In genomic region chr5:126769031-126769430, GRCm38 (mm10) we compare ENCODE assay signal across 14 mouse cellular contexts.
A peak's percentile ranks its signal among the peaks of the same experiment; 100 is the strongest.
DNase-seq lines count a peak whose midpoint lies in the region; ATAC-seq and TF ChIP-seq lines count a peak whose summit lies in the region.
"Had no signal": no experiment of that assay in that cellular context is flagged by ENCODE, and none has a peak within 500 bp of the region (broad histone marks: within the 10 kb centered on the region; RNA-seq: fewer than 3 reads in every experiment).

No protein-coding gene starts in this region.

- peak; percentile 72; the same call in 1 of the 2 replicates for TF ChIP-seq EP300 in ES-Bruce4 (IDR thresholded peaks at IDR 0.05; ENCODE audit: insufficient read depth, low read depth, low read length)
- TF ChIP-seq EP300 in liver, postnatal 0 days (IDR thresholded peaks at IDR 0.05; ENCODE audit: low read depth): no peak

- no peak for TF ChIP-seq POLR2A in ES-Bruce4 (IDR thresholded peaks at IDR 0.05; ENCODE audit: insufficient read depth, low read length)

- TF ChIP-seq CTCF in ES-Bruce4 (IDR thresholded peaks at IDR 0.05; ENCODE audit: low read depth, low read length): no peak
- TF ChIP-seq CTCF in liver, postnatal 0 days (IDR thresholded peaks at IDR 0.05; ENCODE audit: low read depth): no peak

- no peaks in the 10 kb centered on the region for H3K9me3 ChIP-seq in ES-Bruce4 (replicated peaks; ENCODE audit: control insufficient read depth, insufficient read depth, low read length, poor library complexity, severe bottlenecking)
- no peaks in the 10 kb centered on the region for H3K9me3 ChIP-seq in forebrain, embryonic 16.5 days (ENCODE audit: control insufficient read depth, low read length)
- no peaks in the 10 kb centered on the region for H3K9me3 ChIP-seq in midbrain, embryonic 13.5 days
- H3K9me3 ChIP-seq in liver, postnatal 0 days (ENCODE audit: low read length): no peaks in the 10 kb centered on the region

- peaks cover 6% of the 10 kb centered on the region for H3K4me1 ChIP-seq in ES-Bruce4 (ENCODE audit: control insufficient read depth, insufficient read depth, low read length)
- H3K4me1 ChIP-seq in forebrain, embryonic 16.5 days (replicated peaks; ENCODE audit: control insufficient read depth, insufficient read depth, low read length): peaks cover 7% of the 10 kb centered on the region
- H3K4me1 ChIP-seq in midbrain, embryonic 13.5 days (replicated peaks): peaks cover 20% of the 10 kb centered on the region
- H3K4me1 ChIP-seq in liver, postnatal 0 days (ENCODE audit: insufficient read depth): no peaks in the 10 kb centered on the region

- WGBS in forebrain, embryonic 16.5 days: 8% methylated on average over 11 of the region's 11 CpGs
- 8% methylated on average over 11 of the region's 11 CpGs for WGBS in midbrain, embryonic 13.5 days
- 29% methylated on average over 11 of the region's 11 CpGs for WGBS in liver, postnatal 0 days (ENCODE audit: insufficient replicate concordance)

- H3K27me3 ChIP-seq in ES-Bruce4 (ENCODE audit: control insufficient read depth, insufficient read depth, low read length, poor library complexity, severe bottlenecking): no peaks in the 10 kb centered on the region; the same call in 1 of the 2 replicates
- H3K27me3 ChIP-seq in forebrain, embryonic 16.5 days (replicated peaks; ENCODE audit: control insufficient read depth, insufficient read depth, low read length): peaks cover 9% of the 10 kb centered on the region; the same call in 1 of the 2 replicates
- H3K27me3 ChIP-seq in midbrain, embryonic 13.5 days: peaks cover 9% of the 10 kb centered on the region; the same call in 1 of the 2 replicates
- no peaks in the 10 kb centered on the region for H3K27me3 ChIP-seq in liver, postnatal 0 days (ENCODE audit: insufficient read depth, low read length)
- H3K27me3 ChIP-seq: CH12.LX had no signal

- peak overlapping the region; percentile 47 for H3K4me2 ChIP-seq in forebrain, embryonic 16.5 days (ENCODE audit: low read length)
- H3K4me2 ChIP-seq in midbrain, embryonic 13.5 days (replicated peaks): peak overlapping the region; percentile 48
- H3K4me2 ChIP-seq in liver, postnatal 0 days (ENCODE audit: low read depth, low read length): no peak overlapping the region

- DNase-seq in ZHBTc4 (ENCODE audit: low read depth, low spot score): peak; percentile 44
- no peak for DNase-seq in urinary bladder, postnatal 14 days (ENCODE audit: low spot score)
- DNase-seq in gastrocnemius, adult 18-20 months (ENCODE audit: low spot score): no peak
- DNase-seq in liver, postnatal 0 days: no peak
- DNase-seq: cerebellum, adult 9-10 months; gastrocnemius, postnatal 36 days; heart, postnatal 14 days; kidney, postnatal 25 days; thymus, postnatal 36 days had no signal

- no peak overlapping the region for H3K27ac ChIP-seq in ES-Bruce4 (ENCODE audit: insufficient read depth, low read length)
- no peak overlapping the region for H3K27ac ChIP-seq in forebrain, embryonic 16.5 days (ENCODE audit: low read length)
- H3K27ac ChIP-seq in midbrain, embryonic 13.5 days: no peak overlapping the region
- no peak overlapping the region for H3K27ac ChIP-seq in liver, postnatal 0 days (ENCODE audit: low read depth)
- H3K27ac ChIP-seq: liver, embryonic 14.5 days had no signal

- ATAC-seq in forebrain, embryonic 16.5 days: no peak
- ATAC-seq in midbrain, embryonic 13.5 days: no peak
- no peak for ATAC-seq in liver, postnatal 0 days

- H3K4me3 ChIP-seq in ES-Bruce4 (ENCODE audit: low read depth, low read length): no peak overlapping the region
- peak overlapping the region; percentile 36 for H3K4me3 ChIP-seq in forebrain, embryonic 16.5 days (replicated peaks; ENCODE audit: low read length)
- peak overlapping the region; percentile 31 for H3K4me3 ChIP-seq in midbrain, embryonic 13.5 days (replicated peaks)
- no peak overlapping the region for H3K4me3 ChIP-seq in liver, postnatal 0 days (ENCODE audit: low read depth, low read length)

- no peak overlapping the region for H3K9ac ChIP-seq in ES-Bruce4 (ENCODE audit: low read depth, poor library complexity, severe bottlenecking)
- H3K9ac ChIP-seq in forebrain, embryonic 16.5 days (replicated peaks; ENCODE audit: low read depth, low read length): no peak overlapping the region
- H3K9ac ChIP-seq in midbrain, embryonic 13.5 days (replicated peaks): peak overlapping the region; percentile 44; the same call in 1 of the 2 replicates
- H3K9ac ChIP-seq in liver, postnatal 0 days (replicated peaks): no peak overlapping the region
- H3K9ac ChIP-seq: liver, embryonic 14.5 days had no signal

- no peaks in the 10 kb centered on the region for H3K36me3 ChIP-seq in ES-Bruce4 (ENCODE audit: control insufficient read depth, insufficient read depth, low read length, poor library complexity, severe bottlenecking)
- no peaks in the 10 kb centered on the region for H3K36me3 ChIP-seq in forebrain, embryonic 16.5 days (ENCODE audit: control insufficient read depth, insufficient read depth)
- no peaks in the 10 kb centered on the region for H3K36me3 ChIP-seq in midbrain, embryonic 13.5 days
- no peaks in the 10 kb centered on the region for H3K36me3 ChIP-seq in liver, postnatal 0 days (replicated peaks; ENCODE audit: insufficient read depth, low read length)

Comparison
In these comparisons a context has a peak if more than half of its experiments do, and no peak if none do; other contexts are left out.
1. H3K4me3 ChIP-seq: peak in forebrain, embryonic 16.5 days (single experiment) and midbrain, embryonic 13.5 days (single experiment); none in ES-Bruce4 (single experiment) and liver, postnatal 0 days (single experiment).